Mouse (Mus musculus) heart, embryonic 13.5 days (tissue): ENCODE results near the gene Adam10. TPM values are rescaled to one million over a fixed set of nuclear protein-coding genes. Genes with fewer than 3 reads are reported as not detected.

Source experiments
- ATAC-seq: fragments of 200-750 bp; cut with Nextera tagmentation; 2 replicates; pipeline ENCODE4 v1.8.0; 2017; ENCODE audit warnings: moderate TSS enrichment; ENCODE audit not compliant: insufficient number of reproducible peaks, low FRiP score, low TSS enrichment; ENCODE audit errors: extremely low read depth
- H3K27ac ChIP-seq: fragments of 300-500 bp; sonication (generic); replicated peaks from 2 replicates; pipeline ENCODE4 v1.5.1; 2015; ENCODE audit warnings: moderate library complexity, mild to moderate bottlenecking, inconsistent platforms
- H3K27me3 ChIP-seq: fragments of 300-500 bp; sonication (generic); replicated peaks from 2 replicates; pipeline ENCODE4 v1.6.1; 2015; ENCODE audit warnings: mild to moderate bottlenecking, inconsistent platforms
- H3K36me3 ChIP-seq: fragments of 300-500 bp; sonication (generic); 2 replicates; pipeline ENCODE4 v1.6.1; 2015; ENCODE audit warnings: mild to moderate bottlenecking, inconsistent platforms
- H3K4me1 ChIP-seq: fragments of 300-500 bp; sonication (generic); 2 replicates; pipeline ENCODE4 v1.6.1; 2015; ENCODE audit warnings: inconsistent platforms
- H3K4me2 ChIP-seq: fragments of 300-500 bp; sonication (generic); 2 replicates; pipeline ENCODE4 v1.6.1; 2015; ENCODE audit warnings: inconsistent platforms, mild to moderate bottlenecking, moderate library complexity
- H3K4me3 ChIP-seq: fragments of 300-500 bp; sonication (generic); 2 replicates; pipeline ENCODE4 v1.5.1; 2015; ENCODE audit warnings: moderate library complexity, mild to moderate bottlenecking, inconsistent platforms
- H3K9ac ChIP-seq: fragments of 300-500 bp; sonication (generic); 2 replicates; pipeline ENCODE4 v1.6.1; 2015; ENCODE audit warnings: inconsistent platforms, mild to moderate bottlenecking, moderate library complexity
- H3K9me3 ChIP-seq: fragments of 300-500 bp; sonication (generic); 2 replicates; pipeline ENCODE4 v1.6.1; 2016; ENCODE audit warnings: inconsistent platforms
- WGBS: fragments of 180-500 bp; shearing (Covaris S2); methylation state at CpG from one replicate; pipeline ENCODE4 v1.1.7; 2015; ENCODE audit warnings: mixed read lengths; 5-methylcytosine and 5-hydroxymethylcytosine counted together
- polyA plus RNA-seq: library from polyadenylated mRNA; unstranded; fragments of >200 nt; fragmentation: Nextera tagmentation; extraction: Ambion mirVana; gene quantifications from 2 replicates; pipeline ENCODE4 v1.2.1, GENCODE M21; 2015

Adam10 gene
- polyA plus RNA-seq, 1 experiment from 2014 or later = 64.0 TPM

- Histone ChIP-seq H3K4me2 (no peak overlapping the region), H3K36me3 (no peaks in the 10 kb centered on the region), H3K27me3 (no peaks in the 10 kb centered on the region), H3K9ac (no peak overlapping the region), H3K4me3 (no peak overlapping the region), H3K27ac (no peak overlapping the region), H3K9me3 (no peaks in the 10 kb centered on the region), H3K4me1 (peaks cover 5% of the 10 kb centered on the region)
- no peak for ATAC-seq
- WGBS = 75% methylated on average over 15 of the region's 15 CpGs
Measured at GRCm38 (mm10) chr9:70794643-70795438, 116.0 kb downstream of the Adam10 start.

GRCm38 (mm10) chr9:70795439-70795757 lies 116.6 kb downstream of the Adam10 start:
- Histone ChIP-seq H3K4me2 (no peak overlapping the region), H3K27me3 (no peaks in the 10 kb centered on the region), H3K9ac (no peak overlapping the region), H3K4me1 (peaks cover 6% of the 10 kb centered on the region), H3K9me3 (no peaks in the 10 kb centered on the region), H3K4me3 (no peak overlapping the region), H3K36me3 (no peaks in the 10 kb centered on the region), H3K27ac (no peak overlapping the region)
- 56% methylated on average over 2 of the region's 2 CpGs for WGBS
- ATAC-seq = no peak

GRCm38 (mm10) chr9:70800588-70801315 lies 122.0 kb downstream of the Adam10 start:
- no peaks in the 10 kb centered on the region for H3K9me3 ChIP-seq
- no peak overlapping the region for H3K27ac ChIP-seq
- whole genome bisulfite sequencing = 38% methylated on average over 8 of the region's 8 CpGs

GRCm38 (mm10) chr9:70801761-70802160 lies 123.0 kb downstream of the Adam10 start:
- H3K27ac ChIP-seq = no peak overlapping the region
- WGBS = 70% methylated on average over 3 of the region's 3 CpGs
- no peak overlapping the region for H3K9ac ChIP-seq
- no peak for ATAC-seq
- H3K36me3 ChIP-seq = no peaks in the 10 kb centered on the region
- peaks cover 12% of the 10 kb centered on the region for H3K4me1 ChIP-seq
- no peak overlapping the region for H3K4me3 ChIP-seq
- no peak overlapping the region for H3K4me2 ChIP-seq
- no peaks in the 10 kb centered on the region for H3K27me3 ChIP-seq
- H3K9me3 ChIP-seq = no peaks in the 10 kb centered on the region

More at GRCm38 (mm10) chr9:70800588-70801315, 122.0 kb downstream of the Adam10 start:
- Histone ChIP-seq H3K4me1 (peaks cover 12% of the 10 kb centered on the region), H3K27me3 (no peaks in the 10 kb centered on the region), H3K36me3 (no peaks in the 10 kb centered on the region), H3K9ac (no peak overlapping the region), H3K4me2 (no peak overlapping the region), H3K4me3 (no peak overlapping the region)
- no peak for ATAC-seq

- H3K4me1 ChIP-seq = peaks cover 17% of the 10 kb centered on the region
- H3K4me3 ChIP-seq = no peak overlapping the region
- WGBS = 68% methylated on average over 3 of the region's 3 CpGs
- H3K9ac ChIP-seq = no peak overlapping the region
- H3K27me3 ChIP-seq = no peaks in the 10 kb centered on the region
- no peak for ATAC-seq
- no peaks in the 10 kb centered on the region for H3K9me3 ChIP-seq
- no peak overlapping the region for H3K27ac ChIP-seq
- H3K4me2 ChIP-seq = no peak overlapping the region
- no peaks in the 10 kb centered on the region for H3K36me3 ChIP-seq
Measured at GRCm38 (mm10) chr9:70802816-70803215, 124.0 kb downstream of the Adam10 start.

- ATAC-seq = no peak
- H3K36me3 ChIP-seq = no peaks in the 10 kb centered on the region
- H3K4me3 ChIP-seq = no peak overlapping the region
- H3K4me2 ChIP-seq = no peak overlapping the region
- H3K27me3 ChIP-seq = no peaks in the 10 kb centered on the region
- H3K27ac ChIP-seq = no peak overlapping the region
- WGBS = 44% methylated on average over 1 of the region's 1 CpGs
- peaks cover 18% of the 10 kb centered on the region for H3K4me1 ChIP-seq
- no peaks in the 10 kb centered on the region for H3K9me3 ChIP-seq
- H3K9ac ChIP-seq = no peak overlapping the region
Measured at GRCm38 (mm10) chr9:70806069-70806468, 127.3 kb downstream of the Adam10 start.

GRCm38 (mm10) chr9:70807714-70808113 lies 128.9 kb downstream of the Adam10 start:
- Histone ChIP-seq H3K4me3 (no peak overlapping the region), H3K27ac (no peak overlapping the region), H3K4me2 (no peak overlapping the region), H3K36me3 (no peaks in the 10 kb centered on the region), H3K9ac (no peak overlapping the region), H3K27me3 (no peaks in the 10 kb centered on the region), H3K9me3 (no peaks in the 10 kb centered on the region), H3K4me1 (peaks cover 29% of the 10 kb centered on the region)
- no peak for ATAC-seq
- 58% methylated on average over 11 of the region's 11 CpGs for WGBS

- Histone ChIP-seq H3K4me1 (peaks cover 56% of the 10 kb centered on the region), H3K27me3 (no peaks in the 10 kb centered on the region), H3K4me3 (no peak overlapping the region), H3K4me2 (no peak overlapping the region), H3K9me3 (no peaks in the 10 kb centered on the region), H3K27ac (no peak overlapping the region), H3K36me3 (no peaks in the 10 kb centered on the region), H3K9ac (no peak overlapping the region)
- WGBS = 90% methylated on average over 12 of the region's 12 CpGs
- ATAC-seq = no peak
Measured at GRCm38 (mm10) chr9:70812551-70812950, 133.8 kb downstream of the Adam10 start.

GRCm38 (mm10) chr9:70816701-70817305 lies 138.0 kb downstream of the Adam10 start:
- H3K4me2 ChIP-seq = no peak overlapping the region
- no peak overlapping the region for H3K27ac ChIP-seq
- H3K9me3 ChIP-seq = no peaks in the 10 kb centered on the region
- no peaks in the 10 kb centered on the region for H3K27me3 ChIP-seq
- H3K4me1 ChIP-seq = peaks cover 38% of the 10 kb centered on the region
- H3K36me3 ChIP-seq = no peaks in the 10 kb centered on the region
- no peak overlapping the region for H3K9ac ChIP-seq
- WGBS = 78% methylated on average over 14 of the region's 14 CpGs
- ATAC-seq = no peak
- H3K4me3 ChIP-seq = no peak overlapping the region

- Histone ChIP-seq H3K9ac (no peak overlapping the region), H3K4me3 (no peak overlapping the region), H3K27ac (no peak overlapping the region), H3K4me1 (peaks cover 32% of the 10 kb centered on the region), H3K9me3 (no peaks in the 10 kb centered on the region), H3K27me3 (no peaks in the 10 kb centered on the region), H3K4me2 (no peak overlapping the region), H3K36me3 (no peaks in the 10 kb centered on the region)
- no peak for ATAC-seq
- 50% methylated on average over 1 of the region's 1 CpGs for WGBS
Measured at GRCm38 (mm10) chr9:70817396-70817795, 138.6 kb downstream of the Adam10 start.

GRCm38 (mm10) chr9:70818739-70819138 lies 139.9 kb downstream of the Adam10 start:
- no peak overlapping the region for H3K4me3 ChIP-seq
- ATAC-seq = no peak
- no peak overlapping the region for H3K9ac ChIP-seq
- H3K27me3 ChIP-seq = no peaks in the 10 kb centered on the region
- 83% methylated on average over 14 of the region's 14 CpGs for WGBS
- no peaks in the 10 kb centered on the region for H3K36me3 ChIP-seq
- H3K4me2 ChIP-seq = no peak overlapping the region
- peaks cover 23% of the 10 kb centered on the region for H3K4me1 ChIP-seq
- H3K27ac ChIP-seq = no peak overlapping the region
- no peaks in the 10 kb centered on the region for H3K9me3 ChIP-seq
